Mouse (Mus musculus) heart, postnatal 36 days (tissue): ENCODE data around the gene Flad1. TPM values are rescaled to one million over a fixed set of nuclear protein-coding genes. Genes with fewer than 3 reads are reported as not detected.

Source experiments
- DNase-seq, 2 experiments: peaks; one replicate each; pipeline ENCODE4 v3.0.0; 2021 to 2022
- intact Hi-C: fragments of 180-260 bp; cut with DNase I; formaldehyde crosslinking; loops from one replicate; pipeline ENCODE4 v1.15.1; 2025
- total RNA-seq, 2 experiments: library from RNA; stranded (reverse); gene quantifications; 2 replicates each; pipeline ENCODE4 v1.2.3; 2021

Gene Flad1
- total RNA-seq, 2 experiments from 2014 or later = 44.0 to 55.1 TPM

DNA sequence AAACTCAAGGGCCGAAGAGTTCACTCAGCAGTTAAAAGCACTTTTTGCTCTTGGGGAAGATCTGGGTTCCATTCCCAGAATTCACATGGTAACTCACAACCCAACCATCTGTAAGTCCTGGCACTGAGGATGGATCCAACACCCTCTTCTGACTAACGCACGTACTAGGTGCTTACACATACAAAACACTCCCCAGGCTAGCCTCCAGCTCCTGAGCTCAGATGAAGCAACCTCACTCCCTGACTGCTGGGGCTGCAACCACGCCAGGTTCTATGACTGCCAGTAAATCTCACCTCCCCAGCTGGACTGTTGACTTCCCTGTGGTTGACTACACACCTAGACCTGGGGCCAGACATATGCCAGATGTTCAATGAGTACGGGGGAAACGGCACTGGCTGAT, 4.8 kb downstream of the Flad1 start:
- intact Hi-C loops = no loop called here
- DNase-seq = no peak

DNA sequence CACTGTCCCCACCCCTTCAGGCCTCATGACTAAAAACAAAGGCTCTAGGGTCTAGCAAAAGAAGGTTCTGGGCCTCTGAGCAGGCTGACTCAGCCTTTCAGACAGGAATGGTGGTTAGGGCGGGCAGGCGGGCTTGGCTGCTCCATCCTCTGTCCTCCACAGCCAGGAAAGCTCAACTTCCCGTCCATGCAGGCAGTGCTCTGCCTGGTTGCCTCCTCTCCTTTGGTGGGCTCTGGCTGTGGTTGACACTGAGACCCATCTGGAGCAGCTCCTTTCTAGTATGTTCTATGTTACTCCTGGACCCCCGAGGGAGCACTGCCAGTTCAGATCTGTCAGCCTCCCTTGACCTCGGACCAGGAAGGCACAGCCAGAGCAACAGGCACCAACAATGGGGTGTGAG, 9.0 kb downstream of the Flad1 start, which contains the start of gene Lenep:
Lenep (minus strand) TSS at position 101 of the 400 bp plus-strand sequence.
- no peak for DNase-seq
- intact Hi-C loops = no loop called here

DNA sequence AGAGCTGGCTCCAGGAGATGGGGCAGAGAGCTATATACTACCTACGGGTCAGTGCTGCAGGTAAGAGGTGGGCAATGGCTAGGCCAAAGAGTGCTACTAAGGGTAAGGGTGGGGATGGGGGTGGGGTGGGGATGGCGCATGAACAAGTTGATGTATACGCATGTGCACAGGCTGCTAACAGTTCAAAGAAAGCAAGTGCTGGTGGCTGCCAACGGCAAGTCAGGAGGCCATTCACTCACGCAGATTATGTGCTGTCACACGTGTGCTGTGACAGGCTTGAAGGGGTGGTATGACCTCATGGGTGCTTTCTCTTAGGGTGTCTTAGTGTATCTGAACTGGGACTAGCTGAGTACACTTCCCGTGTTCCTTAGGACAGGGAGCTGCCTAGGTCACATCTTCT, 10.3 kb downstream of the Flad1 start:
- intact Hi-C loops = no loop called here

DNA sequence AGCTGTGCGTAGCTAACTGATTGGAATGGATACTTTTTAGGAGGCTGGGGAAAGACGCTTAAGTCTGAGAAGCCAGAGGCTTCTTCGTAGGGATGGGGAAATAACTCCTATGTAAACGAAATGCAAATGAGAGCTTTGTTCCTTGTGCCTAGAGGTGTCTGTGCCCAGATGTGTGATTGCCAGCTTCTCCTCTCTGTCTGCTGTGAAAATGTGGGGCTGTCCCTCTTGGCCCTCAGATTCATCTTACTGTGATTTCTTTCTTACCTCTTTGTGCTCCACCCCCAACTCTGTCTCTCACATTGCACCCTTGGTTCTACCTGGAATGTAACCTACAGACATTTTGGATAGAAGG, 15.0 kb downstream of the Flad1 start:
- intact Hi-C loops = loop anchor here (2.0 to 5.0 kb wide), 3 partner anchors 14 to 91 kb away; partner anchors contain the start of gene Flad1

More for the DNA sequence above, 10.3 kb downstream of the Flad1 start:
- no peak for DNase-seq

DNA sequence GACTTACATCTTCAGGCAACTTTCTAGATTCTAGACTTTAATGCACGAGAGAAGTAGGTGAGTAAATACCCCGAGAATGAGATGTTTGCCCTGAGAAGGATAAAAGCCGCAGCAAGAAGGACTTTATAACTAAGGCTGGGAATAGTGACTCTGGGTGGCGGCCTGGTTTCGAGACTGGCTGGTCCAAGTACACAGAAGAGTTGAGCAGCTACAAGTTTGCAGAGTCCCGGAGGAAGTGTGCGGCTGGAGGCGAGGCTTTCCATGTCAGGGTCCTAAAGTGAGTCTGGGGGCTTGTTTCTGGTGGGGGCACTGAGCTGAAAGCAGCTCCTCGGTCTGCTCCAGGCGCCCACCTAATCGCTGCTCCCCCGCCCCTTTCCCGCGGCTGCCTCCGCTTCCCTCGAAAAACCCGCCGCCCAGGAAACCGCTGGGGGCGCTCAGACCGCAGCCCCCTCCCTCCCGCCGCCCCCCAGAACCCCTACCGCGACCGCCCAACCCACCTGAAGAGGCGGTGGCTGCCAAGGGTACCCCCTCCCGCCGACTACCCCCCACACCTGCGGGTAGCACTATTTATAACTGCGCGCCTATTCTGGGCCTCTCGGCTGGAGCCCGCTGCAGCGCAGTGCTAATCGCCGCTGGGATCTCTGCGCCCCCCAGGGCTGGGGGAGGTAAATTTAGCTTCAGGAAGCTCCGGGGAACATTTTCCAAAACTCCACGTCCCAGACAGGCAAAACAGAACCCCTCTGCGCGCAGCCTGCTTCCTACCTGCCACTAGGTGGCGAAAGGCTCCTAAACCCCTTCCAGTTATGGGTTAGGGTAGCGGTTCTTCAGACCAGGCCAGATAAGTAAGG, 15.6 kb downstream of the Flad1 start:
- peak; percentile 72 to 81 for DNase-seq
- intact Hi-C loops = loop anchor here (2.0 to 5.0 kb wide), 4 partner anchors 15 to 91 kb away; partner anchors contain the start of genes Adam15 and Flad1

More for the DNA sequence above, 15.0 kb downstream of the Flad1 start:
- no peak for DNase-seq

DNA sequence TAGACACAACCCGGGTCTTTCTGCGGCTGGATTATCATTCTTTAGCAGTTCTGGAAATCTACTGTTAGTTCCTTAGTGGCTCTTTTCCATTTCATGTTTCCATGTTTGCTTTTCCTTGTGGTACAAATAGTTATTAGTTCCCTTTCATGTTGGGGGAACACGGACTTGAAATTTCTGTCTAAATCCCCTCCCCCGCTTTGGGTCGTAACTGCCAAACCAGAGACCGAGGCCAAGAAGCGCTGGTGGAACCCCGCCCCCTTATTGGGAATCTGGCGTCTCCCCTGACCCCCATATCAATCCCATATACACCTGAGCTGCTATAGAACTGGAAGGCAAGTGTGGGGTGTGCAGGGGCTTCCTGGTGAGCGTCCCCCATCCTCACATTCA, 16.3 kb downstream of the Flad1 start:
- DNase-seq = no peak
- intact Hi-C loops = loop anchor here (2.0 to 5.0 kb wide), 3 partner anchors 47 to 92 kb away; partner anchors contain the start of gene Adam15

DNA sequence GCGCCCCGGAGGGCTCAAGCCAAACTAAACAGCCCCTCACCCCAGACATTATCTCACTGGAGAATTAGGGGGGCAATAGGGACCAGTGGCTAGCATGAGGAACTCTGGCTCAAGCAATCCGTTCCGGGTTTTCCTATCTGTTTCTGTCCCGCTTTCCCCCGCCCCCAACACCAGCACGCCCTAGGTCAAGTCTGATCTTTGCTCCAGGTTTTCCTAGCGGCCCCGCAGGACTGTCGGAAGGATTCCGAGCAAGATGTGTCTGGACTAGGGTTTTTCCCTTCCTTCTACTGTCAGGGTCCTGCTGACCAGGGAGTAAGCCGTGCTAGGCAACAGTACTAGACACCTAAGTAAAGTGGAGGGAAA, 16.8 kb downstream of the Flad1 start:
- intact Hi-C loops = loop anchor here (2.0 to 5.0 kb wide), 3 partner anchors 46 to 92 kb away; partner anchors contain the start of gene Adam15
- peak in 1 of 2 experiments; percentile 78 for DNase-seq

DNA sequence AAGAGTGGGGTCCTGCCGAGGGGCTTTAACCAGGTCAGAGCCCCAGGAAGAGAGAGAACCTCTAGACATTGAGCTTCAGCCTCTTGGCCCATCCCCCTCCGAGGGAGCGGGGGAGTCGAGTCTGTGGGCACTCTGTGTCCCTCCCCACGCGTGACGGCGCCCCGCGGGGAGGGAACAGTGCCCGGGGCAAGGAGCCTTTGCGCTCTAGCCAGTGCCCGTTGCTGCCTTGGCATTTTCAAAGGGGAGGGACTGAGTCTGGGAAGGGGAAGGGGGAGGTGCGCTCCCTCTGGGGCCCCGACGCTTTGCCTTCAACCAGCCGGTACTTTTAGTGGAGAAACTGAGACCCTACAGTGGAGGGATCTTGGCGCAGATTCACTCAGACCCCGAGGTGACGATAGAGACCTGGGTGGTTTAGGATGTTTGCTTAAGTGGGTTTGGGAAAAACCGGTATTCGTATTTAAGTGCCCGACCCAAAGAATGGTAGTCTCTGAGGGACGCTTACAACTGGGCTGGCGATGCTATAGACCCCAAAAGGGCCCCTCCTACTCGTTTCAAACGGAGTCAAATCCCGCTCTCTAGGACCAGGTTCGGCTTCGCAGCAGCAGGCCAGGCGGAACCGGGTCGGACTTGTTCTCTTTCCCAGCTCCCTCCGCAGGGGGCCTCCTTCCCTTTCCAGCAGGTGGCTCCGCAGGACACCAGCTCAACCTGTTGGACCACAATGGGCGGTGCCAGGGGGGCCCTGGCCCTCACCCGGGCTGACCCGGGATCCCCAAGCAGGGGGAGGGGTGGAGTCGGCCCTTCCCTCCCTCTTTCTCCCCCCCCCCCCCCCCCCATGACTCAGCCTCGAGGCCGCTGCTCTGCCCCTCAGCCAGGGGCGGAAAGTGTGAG, 17.4 kb downstream of the Flad1 start, which contains the start of gene Zbtb7b:
Zbtb7b (minus strand) TSS at position 771 of the 888 bp plus-strand sequence.
- intact Hi-C loops = loop anchor here (2.0 kb wide), 1 partner anchor 45 kb away; the partner anchor contains the start of gene Adam15

DNA sequence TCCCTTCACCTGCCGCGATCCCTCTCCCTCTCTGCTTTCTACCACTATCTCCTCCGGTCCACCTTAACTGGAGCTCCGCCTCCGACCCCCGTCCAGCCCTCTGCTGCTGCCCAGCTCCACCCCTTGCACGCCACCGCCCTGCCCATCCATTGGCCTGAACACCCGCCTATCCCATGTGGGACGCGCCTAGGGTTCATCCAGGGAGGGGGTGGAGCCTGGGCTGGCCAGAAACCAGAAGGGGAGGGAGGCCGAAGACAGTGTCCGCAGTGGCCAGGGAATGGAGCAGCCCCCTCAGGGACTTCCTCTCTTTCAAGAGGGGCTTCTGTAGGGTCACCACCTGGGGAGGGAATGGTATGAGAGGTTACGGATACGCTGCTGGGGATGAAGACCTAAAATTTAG, 18.1 kb downstream of the Flad1 start:
- intact Hi-C loops = loop anchor here (2.0 kb wide), 2 partner anchors 15 to 45 kb away; partner anchors contain the start of gene Adam15
- DNase-seq = peak; percentile 98

More for the DNA sequence above, 17.4 kb downstream of the Flad1 start, which contains the start of gene Zbtb7b:
- DNase-seq = peak; percentile 75 to 85

DNA sequence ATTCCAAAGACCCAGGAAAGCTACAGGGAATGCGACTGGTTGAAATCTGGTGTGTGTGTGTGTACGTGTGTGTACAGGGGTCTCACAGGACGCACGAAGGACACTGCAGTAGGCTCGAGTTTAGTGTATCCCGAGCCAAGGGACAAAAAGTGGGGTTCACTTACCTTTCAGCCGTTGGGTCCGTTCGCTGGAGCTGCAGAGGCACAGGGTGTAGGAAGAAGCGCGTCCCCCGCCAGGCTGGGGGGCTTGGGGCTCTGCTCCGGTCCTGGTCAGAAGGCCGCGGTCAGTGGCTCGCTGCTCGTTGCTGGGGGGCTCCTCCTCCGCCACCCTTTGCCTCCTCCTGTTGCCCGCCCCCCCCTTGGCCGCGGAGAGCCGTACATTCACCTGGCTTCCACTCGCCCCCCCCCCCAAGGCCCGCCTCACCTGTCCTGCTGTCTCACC, 18.8 kb downstream of the Flad1 start:
- intact Hi-C loops = loop anchor here (2.0 kb wide), 1 partner anchor 14 kb away; no protein-coding TSS in a partner anchor
- DNase-seq = peak; percentile 45 to 57

DNA sequence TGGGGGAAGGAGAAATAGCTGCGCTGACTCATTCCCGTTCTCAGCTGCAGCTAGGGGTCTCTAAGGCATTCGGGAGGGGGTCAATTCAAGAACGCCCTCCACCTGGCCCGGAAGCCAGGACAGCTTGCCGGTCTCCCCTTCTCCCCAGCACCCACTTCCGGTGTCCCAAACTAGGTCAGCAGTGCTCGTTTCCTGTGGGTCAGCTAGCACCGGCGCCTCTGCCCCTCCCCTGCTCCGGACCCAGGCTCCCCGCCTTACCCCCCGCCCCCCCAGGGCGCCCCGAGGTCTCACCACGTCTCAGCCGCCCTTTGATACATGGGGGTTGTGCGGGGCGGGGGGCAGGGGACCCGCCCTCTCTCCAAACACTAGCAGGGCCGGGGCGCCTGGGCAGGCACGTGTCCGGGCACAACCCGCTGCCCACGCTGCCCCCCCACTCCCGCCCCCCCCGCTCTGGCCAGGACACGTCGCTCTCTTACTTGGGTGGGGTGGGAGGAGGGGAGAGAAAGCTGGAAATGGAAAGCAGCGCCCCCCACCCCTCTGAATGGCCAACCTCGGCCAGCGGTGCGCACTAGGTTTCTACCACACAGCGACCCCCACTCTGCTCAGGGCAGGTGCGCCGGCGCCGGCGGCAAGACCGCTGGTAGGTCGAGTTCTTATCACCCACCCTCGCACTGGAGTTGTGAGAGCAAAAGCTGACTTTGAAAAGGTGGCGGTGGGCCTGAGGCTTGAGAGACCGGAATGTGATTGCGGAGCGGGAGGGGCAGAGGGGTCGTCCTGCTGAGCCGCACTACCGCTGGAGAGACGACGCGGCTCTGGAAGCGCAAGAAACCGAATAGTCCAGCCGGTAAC, 19.8 kb downstream of the Flad1 start:
- intact Hi-C loops = loop anchor here (2.0 kb wide), 1 partner anchor 13 kb away; no protein-coding TSS in a partner anchor

DNA sequence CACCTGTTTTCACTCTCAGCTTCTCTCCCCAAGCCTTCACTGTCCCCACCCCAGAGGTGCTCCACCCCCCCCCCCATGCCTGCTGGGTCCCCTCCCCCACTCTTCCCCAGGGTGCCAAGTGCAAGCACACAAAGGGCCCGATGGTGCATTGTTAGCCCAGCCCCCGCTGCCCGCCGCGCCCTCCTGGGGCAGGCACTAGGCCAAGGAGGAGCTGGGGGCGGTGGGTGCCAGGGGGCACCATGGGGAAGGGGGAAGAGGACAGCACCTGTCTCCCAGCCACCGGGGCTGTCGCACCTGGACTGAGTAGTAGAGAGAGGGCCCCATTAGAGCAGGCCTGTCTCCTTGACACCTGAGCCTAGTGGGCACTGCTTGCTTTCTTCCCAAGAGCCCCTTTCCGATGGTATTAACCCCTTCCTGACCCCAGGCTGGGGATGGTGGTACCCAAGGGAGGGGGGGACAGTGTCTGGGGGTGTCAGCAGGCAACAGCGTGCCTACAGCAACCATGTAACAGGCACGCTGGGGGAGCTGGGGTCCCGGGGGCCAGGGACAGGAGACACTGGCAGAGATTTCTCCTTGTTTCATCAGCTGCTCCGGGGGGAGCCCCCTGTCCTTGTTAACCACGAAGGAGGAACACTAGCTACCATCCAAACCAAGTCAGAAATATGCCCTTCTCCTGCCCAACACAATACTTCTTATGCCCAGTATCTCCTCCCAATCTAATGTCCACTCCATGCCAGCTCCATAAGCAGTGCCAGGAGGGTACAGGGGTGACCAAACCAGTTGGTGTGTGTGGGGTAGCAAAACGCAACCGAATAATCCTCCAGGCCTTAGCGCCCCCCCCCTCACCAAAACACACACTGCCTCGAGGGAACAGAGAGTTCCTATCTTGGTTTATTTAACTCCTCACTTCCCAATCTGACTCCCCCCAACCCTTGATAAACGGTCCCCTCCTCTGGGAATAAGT, 20.7 kb downstream of the Flad1 start:
- no peak for DNase-seq
- intact Hi-C loops = no loop called here

More for the DNA sequence above, 19.8 kb downstream of the Flad1 start:
- DNase-seq = peak; percentile 57 to 80

DNA sequence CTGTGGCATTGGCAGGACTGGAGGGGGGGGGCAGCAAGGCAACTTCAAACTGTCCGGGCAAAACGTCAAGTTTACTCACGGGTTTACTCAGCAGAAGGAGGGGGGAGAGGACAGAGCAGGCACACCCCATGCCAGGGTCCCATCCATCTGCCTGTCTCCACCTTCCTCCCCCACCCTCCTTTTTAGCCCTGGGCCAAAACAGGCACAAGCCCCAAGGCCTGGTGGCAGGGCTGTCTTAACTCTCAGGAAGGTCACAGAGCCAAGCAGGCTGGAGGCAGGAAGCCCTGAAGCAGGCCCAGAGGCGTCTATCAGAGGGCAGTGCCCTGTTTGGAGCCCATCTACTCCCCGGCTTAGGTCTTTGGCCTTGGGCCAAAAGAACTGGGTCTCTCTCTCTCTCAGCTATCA, 21.6 kb downstream of the Flad1 start:
- intact Hi-C loops = no loop called here
- peak; percentile 31 to 54 for DNase-seq

DNA sequence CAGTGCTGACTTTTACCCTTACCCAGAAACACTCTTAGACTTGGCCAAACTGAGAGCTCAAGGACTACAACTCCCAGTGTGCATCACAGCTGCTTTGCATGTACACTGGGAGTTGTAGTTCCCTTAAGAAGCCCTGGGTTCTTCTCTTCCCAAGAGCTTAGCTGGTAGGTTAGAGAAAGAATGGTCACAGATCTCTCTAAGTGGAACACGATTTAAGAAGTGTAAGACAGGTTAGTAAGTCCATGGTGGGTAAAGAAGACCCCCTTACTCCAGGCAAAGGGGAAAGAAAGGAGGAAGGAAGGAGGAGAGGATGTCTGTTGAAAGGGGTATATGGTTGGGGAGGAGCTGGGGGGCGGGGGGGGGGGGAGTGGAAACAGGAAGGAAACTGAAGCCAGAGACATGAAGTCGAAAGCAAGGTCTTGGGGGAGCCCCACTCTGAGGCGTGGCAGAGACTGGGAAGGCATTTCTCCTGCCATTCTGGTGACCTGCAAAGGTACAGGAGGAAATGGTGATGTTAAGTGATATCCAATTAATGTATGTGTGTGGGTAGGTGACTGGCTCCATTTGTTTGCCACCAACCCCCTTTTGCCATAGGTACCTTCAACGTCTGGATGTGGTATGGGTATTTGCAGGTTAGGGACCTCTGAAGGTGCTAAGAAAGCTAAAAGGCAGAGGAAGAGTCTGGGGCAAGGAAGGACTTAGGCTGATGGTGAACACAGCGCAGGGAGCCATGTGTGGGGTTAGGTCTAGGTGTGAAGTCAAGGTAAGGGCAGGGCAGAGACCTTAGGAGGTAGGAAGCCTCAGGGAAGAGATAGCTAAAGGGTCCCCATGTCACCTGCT, 22.5 kb downstream of the Flad1 start:
- no peak for DNase-seq
- intact Hi-C loops = no loop called here

DNA sequence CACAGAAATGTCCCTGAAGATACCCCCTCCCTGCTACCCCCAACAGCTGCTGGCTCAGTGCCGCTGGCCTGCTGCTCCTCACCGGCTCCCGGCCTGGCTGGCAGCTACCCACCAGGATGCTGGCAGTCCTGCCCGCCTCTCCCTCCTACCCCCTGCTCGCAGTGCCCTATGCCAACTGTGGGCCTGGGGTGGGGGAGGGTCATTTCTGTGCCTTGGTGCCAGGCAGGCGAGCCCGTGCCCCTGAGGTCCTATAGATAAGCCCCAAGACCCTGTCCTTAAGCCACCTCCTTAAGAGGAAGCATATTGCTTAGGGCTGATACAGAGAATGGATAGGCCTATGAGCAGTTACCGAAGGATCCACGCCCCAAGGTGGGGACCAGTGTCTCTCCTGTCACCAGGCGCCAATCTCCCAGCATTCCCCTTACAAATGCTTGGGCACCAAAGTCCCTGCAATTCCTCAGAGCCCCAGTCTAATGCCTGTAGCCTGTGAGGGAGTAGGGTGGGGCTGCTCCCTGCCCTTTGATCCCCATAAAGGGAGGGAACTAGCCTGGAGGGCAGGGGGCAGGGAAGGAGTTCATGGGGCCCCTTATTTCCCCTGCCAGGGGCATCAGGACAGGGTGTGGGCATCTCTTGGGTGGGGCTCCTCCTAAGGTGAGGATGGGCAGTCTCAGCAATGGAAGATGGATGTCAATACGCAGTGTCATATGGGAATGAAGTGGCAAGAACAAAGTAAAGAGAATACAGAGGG, 23.4 kb downstream of the Flad1 start:
- peak; percentile 62 to 63 for DNase-seq
- intact Hi-C loops = no loop called here

DNA sequence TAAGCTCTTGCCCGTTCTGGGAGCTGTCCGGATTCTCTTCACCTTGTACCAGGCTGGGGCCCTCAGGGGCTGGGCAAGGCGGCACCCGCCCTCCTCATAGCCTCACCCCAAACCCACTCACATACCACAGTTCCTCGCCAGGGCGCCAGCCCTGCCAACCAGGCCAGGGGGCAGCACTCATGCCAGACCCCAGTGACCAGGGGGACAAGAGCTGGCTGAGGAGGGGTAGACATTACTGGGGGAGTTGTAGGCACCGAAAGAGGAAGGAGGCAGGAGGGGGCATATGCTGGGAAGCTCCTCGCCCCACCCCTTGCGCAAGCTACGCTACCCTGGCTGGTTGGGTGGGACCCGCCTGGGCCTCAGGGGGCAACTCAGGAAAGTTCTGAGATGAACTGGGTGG, 24.0 kb downstream of the Flad1 start:
- DNase-seq = peak in 1 of 2 experiments; percentile 28
- intact Hi-C loops = no loop called here
